Comparison of ENCODE assay signal across 9 mouse cellular contexts in genomic region chr16:92115611-92116421, GRCm38 (mm10). TPM values are rescaled to one million over a fixed set of nuclear protein-coding genes. Genes with fewer than 3 reads are reported as not detected.
DNase-seq lines count a peak whose midpoint lies in the region; ATAC-seq lines count a peak whose summit lies in the region.
"Had no signal": no experiment of that assay in that cellular context is flagged by ENCODE, and none has a peak within 500 bp of the region (broad histone marks: within the 10 kb centered on the region; RNA-seq: fewer than 3 reads in every experiment).

No protein-coding gene starts in this region.

- H3K9me3 ChIP-seq in heart, embryonic 10.5 days = no peaks in the 10 kb centered on the region
- no peaks in the 10 kb centered on the region for H3K9me3 ChIP-seq in neural tube, embryonic 13.5 days

- peaks cover 17% of the 10 kb centered on the region for H3K36me3 ChIP-seq in heart, embryonic 10.5 days
- H3K36me3 ChIP-seq in neural tube, embryonic 13.5 days = peaks cover 16% of the 10 kb centered on the region

- ATAC-seq in neural tube, embryonic 13.5 days (ENCODE audit: low read depth) = peak; percentile 57

- peak overlapping the region; percentile 48; the same call in 1 of the 2 replicates for H3K27ac ChIP-seq in heart, embryonic 10.5 days
- H3K27ac ChIP-seq in neural tube, embryonic 13.5 days (replicated peaks) = peak overlapping the region; percentile 74

- peak overlapping the region; percentile 27; the same call in 1 of the 2 replicates for H3K4me3 ChIP-seq in heart, embryonic 10.5 days
- H3K4me3 ChIP-seq in neural tube, embryonic 13.5 days = no peak overlapping the region

- H3K4me2 ChIP-seq in neural tube, embryonic 13.5 days = peak overlapping the region; percentile 35

- H3K4me1 ChIP-seq in heart, embryonic 10.5 days = peaks cover 47% of the 10 kb centered on the region
- H3K4me1 ChIP-seq in neural tube, embryonic 13.5 days (replicated peaks) = peaks cover 37% of the 10 kb centered on the region

- intact Hi-C loops in heart, postnatal 25 days (cut with DNase I) = no loop called here
- intact Hi-C loops in left cerebral cortex, postnatal 36 days (cut with DNase I) = no loop called here

- H3K9ac ChIP-seq in neural tube, embryonic 13.5 days = 0 out of 2 replicates have a peak overlapping the region, but pooled peaks have one; percentile 34

- no peak for DNase-seq in heart, embryonic 10.5 days (ENCODE audit: low spot score)
- DNase-seq in heart, postnatal 25 days (ENCODE audit: low spot score) = no peak
- peak; percentile 16 for DNase-seq in MEL-GATA-1-ER (ENCODE audit: extremely low read depth, low read depth)
- peak; percentile 64 for DNase-seq in cerebellum, postnatal 10 days
- peak; percentile 39 to 56 for DNase-seq in frontal cortex, postnatal 25 days (ENCODE audit: low spot score in 2 of 2)
- DNase-seq in left cerebral cortex, postnatal 36 days (ENCODE audit: low spot score in 2 of 2) = peak; percentile 63
- no peak for DNase-seq in thymus, postnatal 36 days

- WGBS in heart, embryonic 10.5 days = 40% methylated on average over 20 of the region's 20 CpGs
- 14% methylated on average over 20 of the region's 20 CpGs for WGBS in neural tube, embryonic 13.5 days

- H3K27me3 ChIP-seq in heart, embryonic 10.5 days (ENCODE audit: insufficient read depth, poor library complexity, severe bottlenecking) = no peaks in the 10 kb centered on the region
- H3K27me3 ChIP-seq in neural tube, embryonic 13.5 days = no peaks in the 10 kb centered on the region

RNA-seq across cellular contexts. Expression of gene Slc5a3, which starts 57.7 kb away (rescaled TPM):
- polyA plus RNA-seq in heart, embryonic 10.5 days (2016; fragmentation: Nextera tagmentation; extraction: Ambion mirVana) = 6.0 and 7.0 TPM in 2 replicates
- total RNA-seq in heart, postnatal 25 days (2021) = 1 to 10 TPM; 6.3 to 7.7 TPM
- 10 to 100 TPM; 20.3 to 27.8 TPM for total RNA-seq in left cerebral cortex, postnatal 36 days (2021)
- 13.1 and 14.9 TPM in 2 replicates for polyA plus RNA-seq in neural tube, embryonic 13.5 days (2015; fragmentation: Nextera tagmentation; extraction: Ambion mirVana)

RNA-seq across cellular contexts. Expression of gene Gm49711, which starts 57.7 kb away (rescaled TPM):
- polyA plus RNA-seq in heart, embryonic 10.5 days (2016; fragmentation: Nextera tagmentation; extraction: Ambion mirVana) = 0.21 TPM in 1 of 2 replicates, not detected in the other
- total RNA-seq in heart, postnatal 25 days (2021) = not detected
- not detected for total RNA-seq in left cerebral cortex, postnatal 36 days (2021)
- polyA plus RNA-seq in neural tube, embryonic 13.5 days (2015; fragmentation: Nextera tagmentation; extraction: Ambion mirVana) = 0.66 and 0.74 TPM in 2 replicates
- total RNA-seq: heart, postnatal 10 days had no signal

RNA-seq across cellular contexts. Expression of gene Mrps6, which starts 57.7 kb away (rescaled TPM):
- 119 and 122 TPM in 2 replicates for polyA plus RNA-seq in heart, embryonic 10.5 days (2016; fragmentation: Nextera tagmentation; extraction: Ambion mirVana)
- 10 to 100 TPM; 60.6 to 63.2 TPM for total RNA-seq in heart, postnatal 25 days (2021)
- 10 to 100 TPM; 44.1 to 53.2 TPM for total RNA-seq in left cerebral cortex, postnatal 36 days (2021)
- 167 and 182 TPM in 2 replicates for polyA plus RNA-seq in neural tube, embryonic 13.5 days (2015; fragmentation: Nextera tagmentation; extraction: Ambion mirVana)

Comparison
In these comparisons a context has a peak if more than half of its experiments do, and no peak if none do; other contexts are left out.
1. DNase-seq: peak in MEL-GATA-1-ER (single experiment), cerebellum, postnatal 10 days (2 of 2), frontal cortex, postnatal 25 days (2 of 2) and left cerebral cortex, postnatal 36 days (2 of 2); none in heart, embryonic 10.5 days (single experiment), heart, postnatal 25 days (single experiment) and thymus, postnatal 36 days (0 of 2).